ENCODE assay signal across 8 mouse cellular contexts in the genomic region with DNA sequence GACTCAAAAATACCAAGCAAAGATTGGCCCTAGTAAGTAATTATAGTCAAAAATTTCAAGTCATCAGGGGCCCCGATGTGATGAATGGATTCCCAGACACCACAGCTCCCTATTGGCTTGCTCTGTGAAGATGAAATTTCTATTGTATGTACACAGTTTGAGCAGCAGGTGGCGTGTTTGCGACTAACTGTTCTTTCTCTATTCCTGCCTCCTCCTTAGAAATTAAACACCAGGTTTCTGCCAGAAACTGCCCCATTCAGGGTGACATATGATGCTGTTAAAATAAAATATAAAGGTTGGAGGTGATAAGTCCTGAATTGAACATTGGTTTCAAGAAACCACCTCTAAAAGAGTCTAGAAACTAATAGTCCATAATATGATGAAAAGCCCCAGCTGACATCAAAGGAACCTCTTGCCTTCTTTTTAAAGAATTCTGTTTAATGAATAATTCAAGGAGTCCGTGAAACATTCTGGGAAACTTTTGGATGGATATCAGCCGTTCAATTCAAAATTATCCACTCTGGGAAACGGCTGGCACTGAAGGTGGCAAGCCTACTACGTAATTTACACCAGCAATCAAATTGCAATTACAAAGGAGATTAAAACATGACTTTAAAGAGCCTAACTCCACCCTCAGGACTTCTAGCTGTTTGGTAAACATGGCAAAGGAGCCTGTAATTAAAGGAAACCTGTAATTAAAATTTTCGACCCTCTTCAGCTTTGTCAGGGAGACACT.
DNase-seq lines count a peak whose midpoint lies in the region; ATAC-seq and TF ChIP-seq lines count a peak whose summit lies in the region.

No protein-coding gene starts in this region.

- WGBS in hindbrain, embryonic 10.5 days: 35% methylated on average over 8 of the region's 8 CpGs
- WGBS in stomach, postnatal 0 days: 36% methylated on average over 8 of the region's 8 CpGs

- no peak for ATAC-seq in stomach, postnatal 0 days (ENCODE audit: low FRiP score, low TSS enrichment)

- H3K4me1 ChIP-seq in hindbrain, embryonic 10.5 days (replicated peaks): no peaks in the 10 kb centered on the region
- H3K4me1 ChIP-seq in stomach, postnatal 0 days (replicated peaks; ENCODE audit: control insufficient read depth, insufficient read depth): no peaks in the 10 kb centered on the region

- H3K27ac ChIP-seq in hindbrain, embryonic 10.5 days: no peak overlapping the region
- no peak overlapping the region for H3K27ac ChIP-seq in stomach, postnatal 0 days (replicated peaks)

- intact Hi-C loops in left cerebral cortex, postnatal 4 days (cut with DNase I): loop anchor here (5.0 kb wide), 1 partner anchor 176 kb away; no protein-coding TSS in a partner anchor

- peak; percentile 14 for DNase-seq in adrenal gland, postnatal 10 days
- DNase-seq in adrenal gland, adult 8-10 months: no peak
- DNase-seq in NIH3T3 (ENCODE audit: low read depth): peak; percentile 3
- DNase-seq in hindbrain, embryonic 10.5 days (ENCODE audit: low spot score): peak; percentile 28
- peak; percentile 41 for DNase-seq in left cerebral cortex, postnatal 4 days
- DNase-seq in stomach, postnatal 0 days (ENCODE audit: low spot score): no peak
- no peak for DNase-seq in gastrocnemius, postnatal 10 days
- no peak for DNase-seq in gastrocnemius, adult 8-10 months (ENCODE audit: low spot score in 2 of 2)

- TF ChIP-seq EP300 in stomach, postnatal 0 days (optimal IDR thresholded peaks at IDR 0.05): no peak

- no peak overlapping the region for H3K4me2 ChIP-seq in stomach, postnatal 0 days (replicated peaks; ENCODE audit: low read depth)

- H3K27me3 ChIP-seq in hindbrain, embryonic 10.5 days (ENCODE audit: insufficient read depth, poor library complexity, severe bottlenecking): no peaks in the 10 kb centered on the region
- no peaks in the 10 kb centered on the region for H3K27me3 ChIP-seq in stomach, postnatal 0 days (ENCODE audit: control insufficient read depth, insufficient read depth, low read length)

- H3K9ac ChIP-seq in stomach, postnatal 0 days (ENCODE audit: low read length): no peak overlapping the region

- H3K9me3 ChIP-seq in hindbrain, embryonic 10.5 days: no peaks in the 10 kb centered on the region
- H3K9me3 ChIP-seq in stomach, postnatal 0 days (ENCODE audit: control insufficient read depth, low read length): no peaks in the 10 kb centered on the region

- no peaks in the 10 kb centered on the region for H3K36me3 ChIP-seq in hindbrain, embryonic 10.5 days
- H3K36me3 ChIP-seq in stomach, postnatal 0 days (ENCODE audit: control insufficient read depth, insufficient read depth, low read length): no peaks in the 10 kb centered on the region

- no peak overlapping the region for H3K4me3 ChIP-seq in hindbrain, embryonic 10.5 days
- no peak overlapping the region for H3K4me3 ChIP-seq in stomach, postnatal 0 days (ENCODE audit: low read depth, low read length)

- TF ChIP-seq CTCF in stomach, postnatal 0 days (IDR thresholded peaks at IDR 0.05; ENCODE audit: low read depth): peak; percentile 49

Comparison
In these comparisons a context has a peak if more than half of its experiments do, and no peak if none do; other contexts are left out.
1. DNase-seq: peak in adrenal gland, postnatal 10 days (single experiment), NIH3T3 (single experiment), hindbrain, embryonic 10.5 days (single experiment) and left cerebral cortex, postnatal 4 days (single experiment); none in adrenal gland, adult 8-10 months (single experiment), stomach, postnatal 0 days (single experiment), gastrocnemius, postnatal 10 days (single experiment) and gastrocnemius, adult 8-10 months (0 of 2).